Mouse (Mus musculus) cerebellum, adult 2 months (tissue): ENCODE data around the gene Gcg.

Source experiments
- CTCF ChIP-seq: fragments of 200-500 bp; IDR thresholded peaks from 2 replicates; pipeline ENCODE4 v1.5.1; 2011; ENCODE audit warnings: low read depth, mild to moderate bottlenecking, control low read depth, low read length, moderate library complexity, borderline replicate concordance; ENCODE audit not compliant: insufficient read depth
- POLR2A ChIP-seq: fragments of 200-500 bp; IDR thresholded peaks from 2 replicates; pipeline ENCODE4 v1.6.1; 2011; ENCODE audit warnings: low read length, control low read depth, borderline replicate concordance; ENCODE audit not compliant: insufficient read depth

DNA sequence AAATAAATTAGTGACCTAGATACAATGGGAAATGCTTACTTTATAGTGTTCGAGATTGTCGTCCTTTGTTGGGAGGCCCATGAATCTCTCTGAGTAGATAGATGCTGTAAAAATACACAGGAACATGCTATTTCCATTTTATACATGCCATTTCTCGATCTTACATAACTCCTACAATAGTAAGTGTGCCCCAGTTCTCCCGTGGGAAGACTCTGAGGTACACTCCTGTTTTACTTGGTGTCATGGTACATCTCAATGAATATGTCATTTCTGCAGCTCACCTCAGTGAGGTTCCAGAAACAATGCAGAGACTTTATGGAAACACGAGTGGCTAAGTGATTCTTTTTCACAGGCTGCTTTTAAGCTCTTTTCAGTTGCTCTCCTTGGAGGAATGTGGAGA is 19.9 kb upstream of the Gcg start:
- TF ChIP-seq POLR2A, result no peak
- no peak for TF ChIP-seq CTCF
